Mouse (Mus musculus): Measurements from ENCODE around the gene Trak1.

The Trak1 gene

DNA sequence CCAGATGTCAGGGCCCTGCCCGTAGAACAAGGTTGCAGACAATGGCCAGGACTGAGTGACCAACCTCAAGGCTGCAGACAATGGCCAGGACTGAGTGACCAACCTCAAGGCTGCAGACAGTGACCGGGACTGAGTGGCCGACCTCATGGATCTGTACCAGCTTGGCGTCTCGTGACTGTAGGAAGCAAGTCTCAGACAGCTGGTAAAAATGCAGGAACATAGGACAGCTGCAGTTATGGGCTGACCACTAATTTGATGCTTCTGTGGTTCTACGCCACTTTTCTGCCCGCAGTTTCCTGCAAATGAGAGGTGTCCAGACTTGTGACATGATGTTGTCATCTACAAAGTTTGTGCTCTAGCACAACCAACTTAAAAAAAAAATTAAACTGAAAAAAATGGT is 4.1 kb upstream of the Trak1 start:
- in situ Hi-C loops (cut with MboI, MseI) = loop anchor here (5.0 kb wide), 1 partner anchor 69 kb away; no protein-coding TSS in a partner anchor

DNA sequence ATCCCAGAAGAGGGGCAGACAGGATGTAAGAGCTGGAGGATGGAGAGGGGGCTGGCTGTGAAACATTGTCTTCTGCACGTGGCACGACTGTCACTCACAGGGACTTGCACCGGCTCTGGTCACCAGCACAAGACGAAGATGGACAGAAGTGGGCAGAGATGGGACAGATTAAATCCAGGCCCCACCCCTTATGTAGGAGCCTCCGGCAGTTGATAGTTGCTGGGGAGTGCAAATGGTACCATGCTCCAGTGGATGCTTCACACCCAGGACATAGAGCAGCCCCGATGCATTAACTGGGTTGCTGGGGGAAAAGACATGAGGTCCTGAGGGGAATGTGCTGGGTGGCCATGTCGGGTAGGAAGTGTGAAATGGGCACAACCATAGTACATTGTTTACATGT is 2.1 kb upstream of the Trak1 start:
- in situ Hi-C loops (cut with MboI, MseI) = no loop called here

DNA sequence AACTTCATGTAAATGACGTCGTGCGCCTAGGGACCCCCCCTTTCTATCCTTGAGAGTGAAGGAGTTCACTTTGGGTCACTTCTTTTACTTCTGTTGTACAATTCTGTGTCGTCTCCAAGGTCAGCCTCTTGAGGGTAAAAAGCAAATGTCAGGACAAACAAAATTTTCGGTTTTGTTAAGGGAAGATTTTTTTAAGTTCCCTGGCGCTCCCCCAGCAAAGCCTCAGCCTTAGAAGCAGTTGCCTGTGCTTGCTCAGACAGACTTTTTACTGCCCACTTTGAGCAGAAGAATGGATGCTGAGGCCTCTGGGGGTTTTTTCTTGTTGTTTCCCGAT is 730 bp downstream of the Trak1 start:
- in situ Hi-C loops (cut with MboI, MseI) = no loop called here

DNA sequence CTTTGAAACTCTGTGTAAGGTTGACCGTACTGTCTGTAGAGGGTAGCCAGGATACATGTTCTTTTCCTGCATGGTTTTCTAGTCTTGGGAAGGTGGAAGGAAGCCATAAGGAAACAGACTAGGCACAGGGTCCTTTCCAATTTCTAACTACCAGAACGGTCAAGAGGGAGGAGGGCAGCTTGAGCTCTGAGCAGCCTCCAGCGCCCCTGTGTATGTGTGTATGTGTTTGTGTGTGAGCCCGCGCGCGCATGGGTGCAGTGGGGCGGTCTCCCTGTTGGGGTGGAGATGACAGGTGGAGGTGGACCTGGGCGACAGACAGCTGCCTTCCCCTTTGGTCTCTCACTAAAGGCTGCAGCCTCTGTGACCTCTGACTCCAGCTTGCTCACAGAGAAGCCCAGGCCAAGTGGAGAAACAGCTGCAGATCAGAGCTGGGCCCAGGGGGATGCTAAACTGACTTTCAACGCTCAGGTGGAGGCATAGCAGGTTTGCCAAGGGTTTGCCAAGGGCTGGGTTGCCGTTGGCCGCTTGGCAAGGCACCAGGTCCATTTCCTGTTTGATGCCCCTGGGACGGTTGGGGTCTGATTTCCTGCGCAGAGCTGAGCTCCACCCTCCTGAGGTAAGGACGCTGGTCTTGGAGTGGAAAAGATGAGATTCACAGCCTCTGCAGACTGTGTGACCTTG is 1.2 kb downstream of the Trak1 start:
- in situ Hi-C loops (cut with MboI, MseI) = no loop called here

DNA sequence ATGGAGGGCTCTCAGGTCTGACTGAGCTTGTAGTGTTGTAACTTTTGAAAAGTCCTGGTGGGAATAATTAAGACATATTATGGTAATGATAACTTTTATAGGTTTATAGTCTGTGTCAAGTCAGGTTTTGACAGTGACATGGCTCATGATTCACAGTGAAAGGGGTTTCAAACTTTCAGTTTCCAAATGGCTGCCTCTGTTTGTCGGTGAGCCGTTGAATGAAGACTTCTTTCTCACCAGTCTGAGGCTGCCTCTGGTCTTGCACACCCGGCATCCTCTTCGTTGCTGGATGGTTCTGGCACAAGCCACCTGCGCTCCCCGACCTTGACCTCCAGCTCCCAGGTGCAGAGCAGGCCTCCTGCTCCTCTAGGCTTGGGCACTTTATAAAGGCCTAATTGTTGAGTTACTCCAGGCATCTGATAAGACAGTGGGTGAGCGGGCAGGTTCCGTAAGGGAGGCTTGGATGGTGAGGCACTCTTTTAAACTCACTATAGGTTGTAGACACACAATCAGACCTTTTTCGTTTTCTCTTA is 2.0 kb downstream of the Trak1 start:
- in situ Hi-C loops (cut with MboI, MseI) = no loop called here

DNA sequence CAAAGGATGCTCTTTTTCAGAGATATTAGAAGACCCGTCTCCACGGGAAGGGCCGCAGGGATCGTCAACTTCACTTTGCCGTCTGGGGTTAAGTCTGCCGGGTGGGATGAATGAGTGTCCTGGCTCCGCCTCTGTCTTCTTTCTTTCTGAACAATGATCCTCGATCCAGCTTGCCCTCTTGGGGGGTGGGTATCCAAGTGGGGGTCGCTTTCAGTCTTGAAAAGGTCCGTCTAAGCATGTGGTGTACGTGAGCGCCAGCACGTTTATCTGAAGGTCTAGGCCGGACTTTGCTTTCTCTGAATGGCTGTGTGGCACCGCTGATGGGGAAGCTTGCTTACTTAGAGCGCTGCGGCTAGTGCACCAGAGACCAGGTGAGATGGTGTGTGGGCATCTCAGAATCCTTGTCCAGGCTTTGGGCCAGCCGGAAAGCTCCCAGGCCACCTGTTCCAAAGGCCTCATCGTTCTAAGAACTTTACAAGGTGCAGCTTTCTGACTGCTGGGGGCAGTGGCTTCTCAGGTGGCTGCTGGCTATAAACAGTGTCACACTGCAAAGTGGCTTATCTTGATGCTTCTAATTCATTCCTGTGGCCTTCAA is 2.8 kb downstream of the Trak1 start:
- in situ Hi-C loops (cut with MboI, MseI) = no loop called here

DNA sequence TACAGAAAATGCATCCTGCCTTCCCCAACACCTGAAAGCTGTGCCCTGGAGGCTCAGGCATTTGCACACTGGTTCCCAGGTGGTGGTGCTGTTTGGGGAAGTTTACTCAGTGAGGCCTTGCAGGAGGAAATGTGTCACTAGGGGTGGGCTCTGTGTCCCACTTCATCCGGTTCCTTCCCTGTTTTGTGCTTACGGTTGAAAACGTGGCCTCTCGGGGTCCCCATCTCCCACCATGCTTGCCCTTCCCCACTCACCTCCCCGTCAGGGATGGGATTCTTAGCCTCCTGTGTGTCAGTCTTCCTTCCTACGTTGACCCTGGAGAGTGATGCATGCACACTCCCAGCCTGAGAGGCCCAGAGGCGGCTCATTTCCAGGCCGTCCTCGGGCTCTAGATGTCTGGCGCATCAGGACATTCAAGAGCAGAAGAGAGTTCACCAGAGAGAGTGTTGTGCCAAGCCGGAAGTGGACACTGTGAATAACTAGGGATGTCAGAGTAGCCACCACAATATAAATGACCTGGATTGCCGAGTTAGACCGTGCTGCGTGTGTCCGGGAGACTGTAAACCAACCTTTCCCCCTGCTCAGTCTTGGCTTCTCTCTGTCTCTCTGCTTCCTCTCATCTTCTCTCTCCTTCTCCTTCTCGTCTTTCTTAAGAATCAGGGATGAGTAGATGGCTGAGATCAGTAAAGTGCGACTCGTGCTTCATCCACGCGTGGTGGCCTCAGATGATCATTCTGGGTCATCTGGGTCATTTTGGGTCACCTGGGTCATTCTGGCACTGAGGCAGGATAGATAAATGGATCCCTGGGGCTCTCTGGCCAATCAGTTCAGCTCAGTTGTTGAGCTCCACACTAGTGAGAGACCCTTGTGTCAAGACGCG is 4.0 kb downstream of the Trak1 start:
- in situ Hi-C loops (cut with MboI, MseI) = no loop called here

DNA sequence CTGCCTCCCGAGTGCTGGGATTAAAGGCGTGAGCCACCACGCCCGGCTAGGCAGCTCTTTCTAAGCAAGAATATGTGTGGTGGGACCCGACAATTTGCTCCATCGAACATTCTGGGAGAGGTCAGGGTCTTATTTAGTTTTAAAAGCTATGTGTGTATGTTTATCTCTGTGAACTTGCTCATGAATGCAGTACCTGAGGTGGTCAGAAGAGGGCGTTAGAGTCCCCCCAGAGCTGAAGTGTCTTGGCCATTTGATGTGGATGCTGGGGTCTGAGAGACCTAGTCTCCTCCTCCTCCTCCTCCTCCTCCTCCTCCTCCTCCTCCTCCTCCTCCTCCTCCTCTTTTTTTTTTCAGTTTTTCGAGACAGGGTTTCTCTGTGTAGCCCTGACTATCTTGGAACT is 5.2 kb downstream of the Trak1 start:
- in situ Hi-C loops (cut with MboI, MseI) = no loop called here

DNA sequence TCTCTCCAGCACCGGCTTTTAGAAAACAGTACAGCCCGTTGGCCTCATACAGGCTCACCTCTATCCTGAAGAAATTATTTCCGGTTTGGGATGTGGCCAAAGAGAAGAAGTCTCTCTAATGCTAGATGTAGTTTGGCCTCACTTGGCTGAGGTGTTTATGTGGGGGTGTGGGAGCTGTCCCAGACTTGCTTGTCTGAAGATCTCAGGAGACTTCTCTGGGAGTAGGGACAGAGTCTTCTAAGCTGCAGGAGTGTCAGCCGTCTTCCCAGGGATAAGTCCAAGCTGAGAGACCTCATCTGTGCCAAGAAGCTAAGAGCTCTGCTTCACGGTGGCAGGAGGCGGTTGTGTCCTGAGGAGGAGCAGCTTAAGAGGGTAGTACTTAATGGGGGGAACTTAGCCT is 5.8 kb downstream of the Trak1 start:
- in situ Hi-C loops (cut with MboI, MseI) = no loop called here

DNA sequence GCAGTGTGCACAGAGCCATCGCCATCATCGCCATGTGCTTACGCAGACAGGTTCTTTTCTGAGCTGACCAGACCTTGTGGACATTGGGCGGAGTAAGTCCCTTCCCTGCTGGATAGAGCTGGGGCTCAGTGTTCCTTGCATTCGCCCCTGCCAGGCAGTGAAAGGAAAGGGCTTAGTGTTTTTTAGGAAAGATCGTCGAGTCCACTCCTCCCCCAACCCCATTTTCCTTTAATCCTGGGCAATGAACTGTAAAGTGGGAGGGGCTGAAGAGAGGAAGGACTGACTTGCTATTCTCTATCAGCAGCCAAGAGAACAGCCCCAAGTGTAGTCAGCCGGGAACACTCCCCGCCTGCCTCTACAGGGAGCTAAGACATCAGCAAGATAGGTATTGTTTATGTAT is 6.4 kb downstream of the Trak1 start:
- in situ Hi-C loops (cut with MboI, MseI) = no loop called here

DNA sequence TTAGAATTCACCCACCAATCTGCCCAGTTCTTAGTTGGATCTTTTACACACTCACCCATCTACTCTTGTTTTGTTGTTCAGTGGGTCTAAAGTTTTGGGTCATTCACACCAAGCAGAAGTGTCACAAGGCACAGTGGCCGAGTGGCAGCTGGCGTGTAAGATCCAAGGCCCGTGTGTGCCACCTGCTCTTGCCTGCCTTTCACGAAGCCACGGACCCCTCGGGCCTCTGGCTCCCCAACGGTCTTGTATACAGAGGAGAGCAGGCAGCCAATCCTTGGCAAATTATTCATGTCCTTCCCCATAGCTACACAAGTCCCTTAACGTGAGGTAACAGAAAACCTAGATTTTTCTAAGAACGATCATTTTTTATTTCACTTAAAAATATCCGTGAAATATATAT is 7.2 kb downstream of the Trak1 start:
- in situ Hi-C loops (cut with MboI, MseI) = no loop called here

DNA sequence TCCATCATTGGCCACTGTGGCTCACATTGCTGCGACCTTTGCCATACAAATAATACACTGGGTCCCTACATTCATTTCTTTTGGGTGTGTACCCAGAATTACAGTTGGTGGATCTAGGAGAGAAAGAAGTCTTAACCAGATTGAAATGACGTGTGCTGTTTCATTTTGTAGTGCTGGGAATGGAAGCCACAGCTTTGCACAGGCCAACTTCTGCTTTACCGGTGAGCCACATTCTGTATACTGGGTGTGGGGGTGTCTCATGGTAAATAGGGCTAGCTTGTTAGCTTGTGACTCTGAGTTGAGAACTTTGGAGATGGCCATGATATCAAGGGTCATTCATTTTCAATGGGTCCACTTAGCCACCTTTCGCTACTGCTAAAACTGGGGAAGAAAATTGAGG is 8.2 kb downstream of the Trak1 start:
- in situ Hi-C loops (cut with MboI, MseI) = no loop called here

DNA sequence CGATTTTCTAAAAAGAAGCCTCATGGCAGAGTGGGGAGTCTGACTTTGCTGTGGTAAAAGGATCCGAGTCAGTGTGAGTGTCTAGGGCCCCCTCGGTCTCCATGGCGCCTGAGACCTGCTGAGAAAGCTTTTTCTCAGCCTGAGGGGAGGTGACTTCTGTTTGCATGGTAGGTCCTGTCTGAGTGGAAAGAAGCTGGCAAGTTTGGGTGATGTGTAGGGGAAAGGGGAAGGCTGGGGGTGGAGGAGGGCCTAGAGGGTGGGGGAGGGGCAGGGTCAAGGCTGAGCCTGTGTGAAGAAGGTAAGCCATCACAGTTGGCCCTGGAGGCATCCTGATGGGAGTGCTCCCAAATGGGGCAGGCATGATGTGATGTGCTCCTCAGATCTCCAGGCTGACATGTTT is 12.0 kb downstream of the Trak1 start:
- in situ Hi-C loops (cut with MboI, MseI) = no loop called here

DNA sequence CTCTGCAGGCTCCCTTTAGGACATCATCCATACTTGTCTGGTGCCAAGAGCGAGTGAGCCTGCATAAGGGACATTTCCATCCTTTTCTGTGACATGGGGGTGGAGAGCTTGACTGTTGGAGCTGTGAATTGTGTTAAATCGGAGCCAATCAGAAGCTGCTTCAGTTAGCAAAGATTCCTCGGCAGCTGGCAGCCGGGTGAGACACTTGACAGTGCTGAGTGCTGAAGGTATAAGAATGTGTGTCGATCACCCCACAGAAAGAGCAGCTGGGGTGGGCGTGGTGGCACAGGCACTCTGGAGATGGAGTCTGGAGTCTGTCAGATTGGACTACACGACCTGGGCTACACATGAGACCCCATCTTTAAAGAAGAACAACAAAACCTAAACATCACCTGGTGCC is 13.2 kb downstream of the Trak1 start:
- in situ Hi-C loops (cut with MboI, MseI) = no loop called here

DNA sequence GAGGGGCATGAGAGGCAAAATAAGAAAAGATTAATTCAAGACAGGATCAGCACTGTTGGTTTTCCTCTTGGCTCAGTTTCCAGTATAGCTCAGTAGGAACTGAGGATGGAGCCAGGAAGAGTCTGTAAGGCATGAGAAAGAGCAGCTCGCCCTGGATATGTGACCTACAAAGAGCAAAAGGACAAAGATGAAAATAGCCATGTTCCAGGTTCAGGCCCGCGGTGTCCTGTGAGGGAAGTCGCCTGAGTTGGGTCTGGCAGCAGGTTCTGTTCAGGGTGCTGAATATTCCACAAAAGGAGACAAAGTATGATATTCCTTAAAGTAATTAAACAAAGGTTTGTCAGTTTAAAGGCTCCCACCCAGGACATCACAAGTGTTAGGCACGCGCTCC is 14.5 kb downstream of the Trak1 start:
- in situ Hi-C loops (cut with MboI, MseI) = no loop called here

DNA sequence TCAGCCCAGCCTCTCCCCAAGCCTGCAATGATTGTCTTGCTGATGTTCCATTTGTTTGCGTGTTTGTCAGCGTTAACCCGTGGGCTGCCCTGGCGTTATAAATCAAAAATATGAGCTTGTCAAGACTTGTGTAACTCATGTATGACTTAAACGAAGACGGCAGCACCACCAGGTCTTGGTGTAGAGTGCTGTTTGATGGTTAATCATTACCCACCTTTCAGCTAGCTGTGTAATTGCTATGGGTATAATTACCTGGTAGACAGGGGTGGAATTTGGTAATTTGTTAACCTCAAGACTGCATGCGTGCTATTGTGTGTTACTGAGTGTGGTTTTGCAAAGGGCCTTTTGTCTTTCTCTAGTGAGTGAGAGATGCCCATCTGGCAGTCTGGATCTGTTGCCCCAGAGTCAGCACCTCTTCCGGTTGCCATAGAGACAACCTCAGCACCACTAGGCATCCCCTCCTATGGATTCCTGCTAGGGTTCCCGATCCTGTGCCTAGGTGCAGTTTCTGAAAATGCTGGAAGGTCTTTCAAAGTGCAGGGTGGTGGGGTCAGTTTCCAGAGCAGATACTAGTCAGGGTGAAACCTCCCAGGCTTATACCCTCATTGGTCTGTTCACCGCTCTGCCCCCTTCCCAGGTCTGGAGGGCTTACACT is 15.1 kb downstream of the Trak1 start:
- in situ Hi-C loops (cut with MboI, MseI) = no loop called here

DNA sequence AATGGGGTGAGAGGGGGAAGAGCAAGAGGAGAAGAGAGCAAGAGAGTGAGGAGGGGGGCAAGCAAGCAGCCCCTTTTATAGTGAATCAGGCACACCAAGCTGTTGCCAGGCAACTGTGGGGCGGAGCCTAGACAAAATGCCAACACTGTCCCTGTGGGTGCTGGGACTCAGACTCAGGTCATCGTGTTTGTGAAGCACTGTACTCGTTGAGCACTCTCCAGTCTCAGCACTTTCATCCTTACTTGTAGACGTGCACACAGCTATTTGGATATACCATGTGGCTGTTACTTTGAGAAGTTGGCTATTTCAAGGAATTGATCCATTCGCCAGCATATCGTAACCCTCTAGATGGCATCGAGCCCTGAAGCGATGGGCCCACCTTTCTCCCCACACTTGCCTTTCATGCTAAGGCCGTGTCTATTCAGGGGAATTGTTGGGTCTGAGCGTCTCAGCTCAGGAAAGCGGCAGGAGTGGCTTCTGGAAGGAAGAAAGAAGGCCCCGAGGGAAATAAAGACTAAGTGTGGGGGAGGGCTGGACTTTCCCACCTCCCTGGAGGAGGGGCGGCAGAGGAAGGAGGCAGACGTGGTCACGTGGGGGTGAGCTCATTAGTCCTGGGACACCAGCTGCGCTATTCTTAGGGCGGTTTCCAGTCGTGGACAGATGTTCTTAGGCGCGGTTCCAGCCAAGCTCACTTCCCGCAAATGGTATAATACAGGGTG is 16.5 kb downstream of the Trak1 start:
- in situ Hi-C loops (cut with MboI, MseI) = no loop called here

DNA sequence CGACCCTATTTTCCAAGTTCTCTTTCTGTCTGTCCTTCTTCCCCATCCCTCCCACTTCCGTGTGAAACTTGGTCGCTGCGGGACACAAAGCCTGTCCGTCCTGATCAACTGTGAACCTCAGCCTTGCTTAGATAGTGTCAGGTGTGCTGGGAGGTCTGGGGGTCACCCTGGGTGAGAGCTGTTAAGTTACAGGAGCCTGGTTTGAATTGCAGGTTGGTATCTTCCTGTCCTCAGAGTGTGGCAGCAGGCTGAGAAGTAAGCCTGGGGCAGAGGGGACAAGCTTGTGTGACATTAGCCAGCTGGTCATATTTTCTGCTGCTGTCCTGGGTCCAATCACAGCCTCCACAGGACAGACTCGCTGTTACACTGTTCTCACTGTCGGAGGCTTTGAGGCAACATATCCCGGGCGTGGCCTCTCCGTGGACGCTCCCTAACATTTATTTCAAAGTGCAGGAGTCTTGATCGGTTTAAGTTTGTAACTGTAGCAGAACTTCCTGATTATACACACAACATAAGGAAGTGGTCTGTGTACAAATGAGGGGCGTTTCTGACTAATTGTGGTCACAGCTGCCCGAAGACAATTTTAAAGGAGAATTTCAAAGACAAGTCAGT is 17.3 kb downstream of the Trak1 start:
- in situ Hi-C loops (cut with MboI, MseI) = no loop called here

DNA sequence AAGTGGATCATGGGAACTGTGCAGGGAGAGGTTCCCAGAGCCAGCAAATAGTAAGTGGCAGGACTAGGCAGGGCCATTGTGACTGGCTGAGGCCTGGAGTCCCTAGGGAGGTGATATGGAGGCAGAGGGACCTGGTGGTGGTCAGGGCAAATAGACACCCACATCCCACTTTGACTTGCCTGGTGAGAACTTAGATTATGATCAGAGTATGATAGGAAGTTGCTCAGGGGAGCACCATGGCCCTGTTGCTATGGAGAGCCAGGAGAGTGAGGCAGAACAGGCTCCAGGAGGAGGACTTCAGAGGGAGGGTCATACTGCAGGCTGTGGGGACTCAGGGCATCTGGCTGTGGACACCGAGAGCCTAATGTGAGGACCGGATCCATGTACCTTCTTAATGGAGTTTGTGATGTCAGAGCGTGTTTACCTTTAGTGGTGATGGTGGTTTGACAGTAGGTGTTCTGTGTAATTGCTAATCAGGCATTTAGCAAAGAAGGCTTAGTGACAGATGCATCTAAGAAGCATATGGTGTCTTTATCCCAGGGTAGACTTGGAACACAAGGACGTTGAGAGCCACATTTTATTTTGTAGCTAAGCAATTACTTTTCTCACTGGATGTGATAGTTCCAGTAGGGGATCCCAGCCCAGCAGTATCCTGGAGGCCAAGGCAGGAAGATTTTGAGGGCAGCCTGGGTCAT is 18.7 kb downstream of the Trak1 start:
- in situ Hi-C loops (cut with MboI, MseI) = no loop called here

DNA sequence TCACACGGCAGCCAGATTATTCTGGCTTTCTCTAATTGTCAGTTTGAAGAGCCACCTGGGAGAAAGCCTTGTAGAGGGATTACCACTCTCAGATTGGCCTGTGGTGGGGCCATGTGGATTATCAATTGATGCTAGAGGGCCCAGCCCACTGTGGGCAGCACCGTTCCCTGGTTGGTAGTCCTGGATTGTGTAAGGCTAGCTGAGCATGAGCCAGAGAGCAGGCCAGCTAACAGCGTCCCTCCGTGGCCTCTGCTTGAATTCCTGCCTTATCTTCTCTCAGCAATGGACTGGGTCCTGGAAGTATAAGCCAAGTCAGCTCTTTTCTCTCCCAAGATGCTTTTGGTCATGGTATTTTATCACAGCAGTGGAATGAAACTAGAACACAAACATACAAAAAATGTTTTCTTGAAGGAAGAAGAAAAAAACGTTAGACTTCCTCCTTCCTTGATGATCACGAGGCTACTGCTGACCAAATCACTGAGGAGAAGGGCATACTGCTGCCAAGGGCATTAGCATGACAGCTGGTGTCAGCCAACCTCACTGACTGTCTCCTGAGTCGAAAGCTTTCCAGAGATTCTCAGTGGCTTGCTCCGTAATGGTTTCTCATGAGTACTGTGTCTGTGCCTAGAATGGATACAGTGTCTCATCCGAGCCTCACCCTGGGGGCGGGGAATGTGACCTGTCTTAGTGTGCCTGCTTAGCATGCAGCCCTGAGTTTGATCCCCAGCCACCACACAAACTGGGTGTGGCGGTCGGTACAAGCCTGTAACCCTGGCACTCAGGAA is 19.5 kb downstream of the Trak1 start:
- in situ Hi-C loops (cut with MboI, MseI) = no loop called here
